Mouse (Mus musculus): ENCODE results near the gene Fkbp9.

DNA sequence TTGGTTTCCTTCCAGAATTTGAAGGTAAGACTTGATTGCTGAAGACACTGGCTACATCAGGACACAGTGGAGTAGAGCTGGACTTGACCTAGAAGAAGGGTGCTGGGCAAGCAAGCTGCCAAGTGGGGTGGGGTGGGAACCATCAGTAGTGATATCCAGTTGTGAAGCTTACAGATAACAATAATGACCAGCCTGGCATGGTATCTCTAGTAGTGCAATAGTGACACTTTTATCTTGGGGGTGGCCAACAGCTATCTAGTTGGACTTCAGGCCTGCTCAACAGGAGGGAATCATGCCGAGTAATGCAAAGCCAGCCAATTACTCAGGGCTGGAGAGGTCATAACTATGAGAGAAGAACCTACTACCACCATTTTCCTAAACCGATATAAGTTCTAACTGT is 12.5 kb downstream of the Fkbp9 start:
- TF ChIP-seq CTCF (IDR thresholded peaks at IDR 0.05; ENCODE audit: low read depth, low read length) (no peak), GATA1 (IDR thresholded peaks at IDR 0.05; ENCODE audit: borderline replicate concordance, low read length) (no peak)
